Mouse (Mus musculus): ENCODE data around the gene Grin2b. TPM values are rescaled to one million over a fixed set of nuclear protein-coding genes. Genes with fewer than 3 reads are reported as not detected.

Gene Grin2b
- total RNA-seq, 2 experiments from 2014 or later, result 341 to 375 TPM

GRCm38 (mm10) chr6:135817391-135817790 lies 355.9 kb downstream of the Grin2b start:
- DNase-seq (ENCODE audit: low spot score in 2 of 2), result no peak

- DNase-seq (ENCODE audit: low spot score in 2 of 2), result no peak
These were observed 359.6 kb downstream of the Grin2b start for GRCm38 (mm10) chr6:135813755-135814154.

GRCm38 (mm10) chr6:135805436-135805835 lies 367.9 kb downstream of the Grin2b start:
- DNase-seq (ENCODE audit: low spot score in 2 of 2), result no peak

GRCm38 (mm10) chr6:135799949-135800348 lies 373.4 kb downstream of the Grin2b start:
- no peak for DNase-seq (ENCODE audit: low spot score in 2 of 2)

- no peak for DNase-seq (ENCODE audit: low spot score in 2 of 2)
These were observed 374.9 kb downstream of the Grin2b start for GRCm38 (mm10) chr6:135798202-135798992.

GRCm38 (mm10) chr6:135797371-135798033 lies 375.8 kb downstream of the Grin2b start:
- no peak for DNase-seq (ENCODE audit: low spot score in 2 of 2)

GRCm38 (mm10) chr6:135796911-135797310 lies 376.4 kb downstream of the Grin2b start:
- no peak for DNase-seq (ENCODE audit: low spot score in 2 of 2)

- no peak for DNase-seq (ENCODE audit: low spot score in 2 of 2)
These were observed 381.9 kb downstream of the Grin2b start for GRCm38 (mm10) chr6:135791412-135791811.

GRCm38 (mm10) chr6:135789603-135790170 lies 383.6 kb downstream of the Grin2b start:
- DNase-seq (ENCODE audit: low spot score in 2 of 2), result no peak

GRCm38 (mm10) chr6:135774670-135775069 lies 398.6 kb downstream of the Grin2b start:
- no peak for DNase-seq (ENCODE audit: low spot score in 2 of 2)

GRCm38 (mm10) chr6:135767572-135767971 lies 405.7 kb downstream of the Grin2b start:
- DNase-seq (ENCODE audit: low spot score in 2 of 2), result no peak

GRCm38 (mm10) chr6:135758735-135759134 lies 414.6 kb downstream of the Grin2b start:
- no peak for DNase-seq (ENCODE audit: low spot score in 2 of 2)

GRCm38 (mm10) chr6:135756075-135756474 lies 417.2 kb downstream of the Grin2b start:
- no peak for DNase-seq (ENCODE audit: low spot score in 2 of 2)

- no peak for DNase-seq (ENCODE audit: low spot score in 2 of 2)
These were observed 424.8 kb downstream of the Grin2b start for GRCm38 (mm10) chr6:135748412-135749076.

- no peak for DNase-seq (ENCODE audit: low spot score in 2 of 2)
These were observed 427.7 kb downstream of the Grin2b start for GRCm38 (mm10) chr6:135745606-135746005.

- no peak for DNase-seq (ENCODE audit: low spot score in 2 of 2)
These were observed 439.0 kb downstream of the Grin2b start for GRCm38 (mm10) chr6:135734227-135734732.

- DNase-seq (ENCODE audit: low spot score in 2 of 2), result no peak
These were observed 446.2 kb downstream of the Grin2b start for GRCm38 (mm10) chr6:135727106-135727505.

- no peak for DNase-seq (ENCODE audit: low spot score in 2 of 2)
These were observed 451.6 kb downstream of the Grin2b start for GRCm38 (mm10) chr6:135721706-135722105.

- DNase-seq (ENCODE audit: low spot score in 2 of 2), result no peak
These were observed 458.4 kb downstream of the Grin2b start for GRCm38 (mm10) chr6:135714906-135715305.

- no peak for DNase-seq (ENCODE audit: low spot score in 2 of 2)
These were observed 459.1 kb downstream of the Grin2b start for GRCm38 (mm10) chr6:135714236-135714635.

- no peak for DNase-seq (ENCODE audit: low spot score in 2 of 2)
These were observed 459.6 kb downstream of the Grin2b start for GRCm38 (mm10) chr6:135713716-135714115.
